Mouse (Mus musculus): ENCODE results near the gene Stk11ip.

Stk11ip gene

GRCm38 (mm10) chr1:75504256-75505045, 16.9 kb upstream of the Stk11ip start:
- peak in 1 of 2 experiments; percentile 52 for DNase-seq (ENCODE audit: low spot score in 2 of 2)

GRCm38 (mm10) chr1:75505159-75505955, 16.0 kb upstream of the Stk11ip start:
- peak; percentile 80 to 83 for DNase-seq (ENCODE audit: low spot score in 2 of 2)

GRCm38 (mm10) chr1:75505956-75506831, 15.1 kb upstream of the Stk11ip start, which contains the start of gene Obsl1:
TSS of gene Obsl1 (minus strand) at chr1:75506452.
- no peak for DNase-seq (ENCODE audit: low spot score in 2 of 2)

GRCm38 (mm10) chr1:75507006-75507405, 14.3 kb upstream of the Stk11ip start, which contains the start of gene Inha:
TSS of gene Inha (plus strand) at chr1:75507077.
- no peak for DNase-seq (ENCODE audit: low spot score in 2 of 2)

GRCm38 (mm10) chr1:75509586-75509985, 11.7 kb upstream of the Stk11ip start:
- DNase-seq (ENCODE audit: low spot score in 2 of 2): no peak

GRCm38 (mm10) chr1:75510154-75510553, 11.2 kb upstream of the Stk11ip start:
- DNase-seq (ENCODE audit: low spot score in 2 of 2): no peak

- DNase-seq (ENCODE audit: low spot score in 2 of 2): no peak
These were observed 9.7 kb upstream of the Stk11ip start for GRCm38 (mm10) chr1:75511437-75512210.

GRCm38 (mm10) chr1:75512550-75512949, 8.8 kb upstream of the Stk11ip start:
- DNase-seq (ENCODE audit: low spot score in 2 of 2): no peak

GRCm38 (mm10) chr1:75516703-75517380, 4.5 kb upstream of the Stk11ip start:
- no peak for DNase-seq (ENCODE audit: low spot score in 2 of 2)

- DNase-seq (ENCODE audit: low spot score in 2 of 2): no peak
These were observed 3.3 kb upstream of the Stk11ip start for GRCm38 (mm10) chr1:75517984-75518383.

- DNase-seq (ENCODE audit: low spot score in 2 of 2): no peak
These were observed 2.9 kb upstream of the Stk11ip start for GRCm38 (mm10) chr1:75518427-75518826.

- DNase-seq (ENCODE audit: low spot score in 2 of 2): no peak
These were observed 1.8 kb upstream of the Stk11ip start for GRCm38 (mm10) chr1:75519576-75519975.

- no peak for DNase-seq (ENCODE audit: low spot score in 2 of 2)
These were observed 3.4 kb downstream of the Stk11ip start for GRCm38 (mm10) chr1:75524679-75525078.

GRCm38 (mm10) chr1:75530546-75530945, 9.2 kb downstream of the Stk11ip start:
- DNase-seq (ENCODE audit: low spot score in 2 of 2): no peak

- DNase-seq (ENCODE audit: low spot score in 2 of 2): no peak
These were observed 11.2 kb downstream of the Stk11ip start for GRCm38 (mm10) chr1:75532280-75533172.

- DNase-seq (ENCODE audit: low spot score in 2 of 2): no peak
These were observed 12.3 kb downstream of the Stk11ip start for GRCm38 (mm10) chr1:75533325-75534252.

GRCm38 (mm10) chr1:75537587-75537986, 16.3 kb downstream of the Stk11ip start:
- DNase-seq (ENCODE audit: low spot score in 2 of 2): no peak

- no peak for DNase-seq (ENCODE audit: low spot score in 2 of 2)
These were observed 17.4 kb downstream of the Stk11ip start for GRCm38 (mm10) chr1:75538597-75539190.

Data from right cerebral cortex, postnatal 36 days (tissue).